Mouse (Mus musculus): ENCODE measurements around the gene Tfcp2.

Gene Tfcp2

DNA sequence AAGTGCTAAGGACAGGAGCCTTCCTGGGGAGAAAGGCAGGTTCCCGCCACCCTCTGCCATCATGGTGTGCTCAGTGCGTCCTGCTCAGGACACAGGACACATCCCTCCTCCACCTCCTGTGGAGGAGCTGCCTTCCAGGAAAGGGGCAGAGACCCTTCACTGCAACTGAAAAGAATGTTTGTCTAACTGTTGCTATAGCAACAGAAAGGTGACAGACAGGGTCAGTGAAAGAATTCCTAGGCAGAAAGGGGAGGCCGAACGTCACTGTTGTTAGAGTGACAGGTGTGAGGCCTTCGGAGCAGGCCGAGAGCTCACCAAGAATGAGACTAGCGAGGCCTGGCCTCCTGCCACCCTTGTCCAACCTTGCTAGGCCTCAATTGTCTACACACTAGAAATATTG, 65.4 kb downstream of the Tfcp2 start:
- DNase-seq (ENCODE audit: low spot score in 2 of 2): no peak

- no peak for DNase-seq (ENCODE audit: low spot score in 2 of 2)
Measured at GRCm38 (mm10) chr15:100485576-100485975, 66.2 kb downstream of the Tfcp2 start.

DNA sequence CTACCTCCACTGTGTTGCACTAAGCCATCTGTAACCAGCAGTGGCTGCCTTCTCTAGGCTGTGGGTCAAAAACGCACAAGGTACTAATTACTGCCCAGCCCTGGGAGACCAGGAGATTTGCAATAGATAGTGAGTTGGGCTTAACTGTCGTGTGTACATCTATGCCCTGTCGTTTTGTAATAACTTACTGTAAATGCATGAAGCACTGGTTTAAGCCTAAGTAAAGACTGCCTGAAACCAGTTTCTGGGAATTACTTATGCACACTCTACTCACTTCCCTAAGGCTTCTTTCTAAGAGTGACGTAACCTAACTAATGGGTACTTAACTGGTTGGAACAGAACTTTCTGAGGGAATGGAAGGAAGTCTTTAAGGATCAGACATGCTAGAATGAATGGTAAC, 72.9 kb downstream of the Tfcp2 start:
- DNase-seq (ENCODE audit: low spot score in 2 of 2): no peak

- no peak for DNase-seq (ENCODE audit: low spot score in 2 of 2)
Measured at GRCm38 (mm10) chr15:100478351-100478750, 73.5 kb downstream of the Tfcp2 start.

DNA sequence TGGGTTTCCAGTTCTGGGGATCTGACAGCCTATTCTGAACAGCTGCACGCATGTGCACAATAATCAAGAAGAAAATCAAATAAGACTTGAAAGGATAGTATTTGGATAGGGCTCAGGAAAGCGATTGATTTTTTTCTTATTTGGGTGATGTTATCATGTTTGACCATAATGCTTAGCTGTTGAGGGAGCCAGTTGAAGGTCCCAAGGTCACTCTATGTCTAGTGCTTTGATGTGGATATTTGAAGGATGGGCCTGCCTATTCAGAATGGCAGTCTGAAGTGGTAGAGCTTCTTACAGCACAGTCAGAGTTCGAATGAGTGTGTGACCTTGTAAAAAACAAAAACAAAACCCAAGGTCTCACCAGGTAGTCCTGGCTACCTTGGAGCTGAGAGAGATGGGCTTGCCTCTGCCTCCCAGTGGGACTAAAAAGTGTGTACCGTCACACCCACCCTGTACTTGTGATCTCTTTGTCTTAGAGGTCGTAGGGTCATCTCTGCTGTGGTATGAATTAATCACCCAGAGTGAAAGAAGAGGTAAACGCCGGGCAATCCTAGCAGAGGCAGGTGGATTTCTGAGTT, 77.8 kb downstream of the Tfcp2 start:
- DNase-seq (ENCODE audit: low spot score in 2 of 2): no peak

GRCm38 (mm10) chr15:100470037-100470436, 81.8 kb downstream of the Tfcp2 start:
- no peak for DNase-seq (ENCODE audit: low spot score in 2 of 2)

DNA sequence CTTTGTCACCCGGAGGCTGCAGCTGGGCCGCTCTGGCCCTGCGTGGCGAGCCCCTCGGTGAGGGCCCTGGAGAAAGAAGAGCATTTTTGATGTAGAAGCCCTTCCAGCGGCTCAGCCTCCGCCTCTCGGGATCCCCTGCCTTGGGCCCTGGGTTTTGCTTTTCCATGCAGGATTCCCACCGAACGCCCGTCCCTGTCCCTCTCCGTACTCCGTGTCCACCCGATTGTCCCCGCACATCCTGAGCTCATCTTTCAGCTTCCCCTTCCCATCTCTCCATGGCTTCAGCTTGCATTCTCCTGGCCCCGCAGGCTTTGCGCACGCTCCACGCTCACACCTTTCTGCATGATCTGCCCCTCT, 82.6 kb downstream of the Tfcp2 start:
- no peak for DNase-seq (ENCODE audit: low spot score in 2 of 2)

DNA sequence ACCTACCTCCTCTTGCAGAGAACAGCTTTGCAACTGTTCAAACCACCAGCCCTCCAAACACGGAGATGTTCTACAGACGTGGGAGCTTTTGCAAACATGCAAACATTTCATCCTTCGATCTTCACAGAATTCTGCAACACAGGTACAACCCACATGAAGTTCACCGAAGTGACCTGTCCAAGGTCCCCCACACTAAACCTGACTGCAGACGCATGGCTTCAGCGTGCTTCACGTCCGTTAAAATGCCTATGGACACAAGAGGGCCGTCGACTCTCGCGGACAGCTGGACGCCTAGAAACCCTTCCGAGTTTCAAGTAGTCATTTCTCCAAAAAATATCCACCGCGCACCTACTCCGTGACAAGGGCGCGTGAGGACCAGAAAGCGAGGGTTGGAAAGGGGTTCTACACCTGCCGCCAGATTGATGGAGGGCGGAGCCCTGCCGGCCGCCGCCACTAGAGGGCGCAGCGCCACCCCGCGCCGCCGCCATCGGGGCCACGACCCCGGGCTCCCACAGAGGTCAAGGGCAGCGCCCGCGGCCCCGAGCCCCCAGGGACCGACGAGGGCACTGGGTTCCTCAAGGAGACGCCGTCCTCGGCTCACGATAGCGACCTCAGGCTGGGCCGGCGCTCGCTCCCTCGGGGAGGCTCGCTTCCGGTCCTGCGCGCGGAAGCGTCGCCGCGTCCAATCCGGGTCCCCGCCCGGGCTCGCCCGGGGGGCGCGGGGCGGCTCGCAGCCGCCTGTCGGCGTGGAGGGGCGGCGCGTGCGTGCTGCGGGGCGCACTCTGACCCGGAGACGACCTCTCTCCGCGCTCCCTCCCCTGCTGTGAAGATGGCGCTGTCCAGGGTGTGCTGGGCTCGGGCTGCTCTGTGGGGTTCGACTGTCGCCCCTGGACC, 83.3 kb downstream of the Tfcp2 start, which contains the start of gene Letmd1:
Letmd1 (plus strand) TSS at position 729 of the 894 bp plus-strand sequence.
- DNase-seq (ENCODE audit: low spot score in 2 of 2): peak; percentile 93 to 95

DNA sequence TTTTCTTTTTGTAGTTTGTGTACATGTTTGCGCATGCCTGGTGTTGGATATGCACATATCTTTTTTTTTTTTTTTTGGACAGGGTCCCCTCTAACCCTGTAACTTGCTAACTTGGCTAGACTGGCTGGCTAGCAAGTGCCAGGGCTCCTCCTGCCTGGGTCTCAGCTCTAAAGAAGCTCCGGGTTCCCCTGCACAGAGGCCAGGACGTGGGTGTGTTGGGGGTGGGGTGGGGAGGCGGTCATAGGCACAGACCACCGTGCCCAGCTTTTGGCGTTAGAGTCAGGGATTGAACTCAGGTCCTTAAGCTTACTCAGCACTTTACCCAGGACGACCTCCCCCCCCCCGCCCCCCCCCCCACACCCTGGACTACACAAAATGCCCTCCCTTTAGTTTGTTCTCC, 84.1 kb downstream of the Tfcp2 start:
- DNase-seq (ENCODE audit: low spot score in 2 of 2): no peak

GRCm38 (mm10) chr15:100465432-100465831, 86.4 kb downstream of the Tfcp2 start:
- DNase-seq (ENCODE audit: low spot score in 2 of 2): no peak

GRCm38 (mm10) chr15:100463712-100464111, 88.1 kb downstream of the Tfcp2 start:
- DNase-seq (ENCODE audit: low spot score in 2 of 2): peak; percentile 80 to 81

DNA sequence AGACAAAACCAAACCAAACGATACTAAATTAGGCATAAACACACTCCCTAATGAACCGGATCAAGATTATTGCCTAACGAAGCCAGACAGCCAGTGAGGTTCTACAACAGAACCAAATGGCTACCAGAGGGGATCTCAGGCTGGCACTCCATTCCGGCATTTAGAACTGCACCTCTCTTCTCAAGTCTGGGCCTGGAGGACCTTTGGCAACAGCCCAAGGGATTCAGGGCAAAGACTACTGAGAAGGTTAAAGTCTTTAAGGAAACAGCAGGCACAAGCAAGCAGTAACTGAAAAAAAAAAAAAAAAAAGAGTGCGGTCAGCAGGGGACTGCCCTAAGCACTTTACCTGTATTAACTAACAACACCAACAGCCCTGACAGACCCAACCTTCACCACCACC, 89.7 kb downstream of the Tfcp2 start:
- DNase-seq (ENCODE audit: low spot score in 2 of 2): no peak

- DNase-seq (ENCODE audit: low spot score in 2 of 2): no peak
Measured at GRCm38 (mm10) chr15:100461646-100462045, 90.2 kb downstream of the Tfcp2 start.

GRCm38 (mm10) chr15:100460942-100461341, 90.9 kb downstream of the Tfcp2 start:
- no peak for DNase-seq (ENCODE audit: low spot score in 2 of 2)

DNA sequence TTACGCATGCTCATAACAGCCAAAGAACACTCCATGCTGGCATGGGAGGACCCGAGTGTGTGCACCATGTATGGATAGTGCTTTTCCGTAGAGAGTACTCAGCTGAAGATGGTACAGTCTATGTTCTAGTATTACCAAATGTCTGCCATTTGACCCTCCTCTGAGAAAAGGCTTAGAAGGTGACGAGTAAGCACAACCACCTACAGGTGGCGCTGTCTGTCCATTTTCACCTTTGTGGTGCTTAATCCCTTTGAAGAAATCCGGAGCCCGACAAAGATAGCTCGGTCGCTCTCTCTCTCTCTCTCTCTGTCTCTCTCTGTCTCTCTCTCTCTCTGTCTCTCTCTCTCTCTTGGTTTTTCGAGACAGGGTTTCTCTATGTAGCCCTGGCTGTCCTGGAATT, 93.8 kb downstream of the Tfcp2 start:
- peak in 1 of 2 experiments; percentile 61 for DNase-seq (ENCODE audit: low spot score in 2 of 2)

GRCm38 (mm10) chr15:100457340-100457739, 94.5 kb downstream of the Tfcp2 start:
- peak; percentile 74 to 82 for DNase-seq (ENCODE audit: low spot score in 2 of 2)

DNA sequence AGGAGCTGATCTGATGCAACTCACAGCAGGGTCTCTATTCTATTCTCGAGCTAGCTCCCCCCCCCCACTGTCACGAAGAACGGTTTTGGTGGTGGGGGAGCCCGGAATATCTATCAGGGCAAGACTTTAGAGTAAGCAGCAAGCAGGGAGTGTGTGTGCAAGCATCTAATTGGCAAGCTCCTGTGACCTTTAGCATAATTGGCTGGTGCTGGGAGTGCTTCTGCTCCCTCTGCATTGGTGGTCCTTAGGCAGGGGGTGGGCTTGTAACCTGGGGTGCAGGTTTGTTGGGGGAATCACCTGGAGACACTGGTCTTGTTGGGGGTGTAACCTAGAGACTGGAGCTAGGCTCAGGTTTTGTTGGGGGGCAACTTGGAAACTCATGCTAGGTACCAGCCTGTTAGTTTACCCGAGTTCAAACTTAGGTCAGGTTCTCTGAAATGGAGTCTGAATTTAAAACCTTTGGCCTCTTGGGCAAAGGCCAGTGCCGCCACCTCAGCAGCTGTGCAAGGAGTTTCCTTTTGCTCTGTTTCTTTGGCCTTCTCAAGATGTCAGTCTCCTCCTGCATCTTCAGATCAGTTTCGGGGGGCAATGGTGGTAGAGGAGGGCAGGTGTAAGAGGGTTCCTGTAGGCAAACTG, 95.3 kb downstream of the Tfcp2 start:
- no peak for DNase-seq (ENCODE audit: low spot score in 2 of 2)

DNA sequence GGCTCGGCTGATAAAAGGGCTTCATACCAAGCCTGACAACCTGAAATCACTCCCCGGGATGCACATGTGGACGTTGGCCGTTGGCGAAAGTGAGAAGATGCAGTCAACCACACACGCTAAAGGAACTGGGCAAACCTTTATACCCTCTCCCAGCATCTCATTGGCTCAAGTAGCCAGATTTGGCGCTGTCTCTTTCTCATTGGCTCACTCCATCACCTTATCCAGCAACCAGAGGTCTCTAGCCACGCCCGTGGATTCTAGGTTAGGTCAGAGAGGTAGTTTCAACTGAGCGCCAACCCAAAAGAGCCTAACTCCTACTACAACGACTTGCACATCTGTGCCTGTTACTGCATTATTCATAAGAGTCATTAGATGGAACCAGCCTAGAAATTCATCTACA, 99.3 kb downstream of the Tfcp2 start:
- no peak for DNase-seq (ENCODE audit: low spot score in 2 of 2)

DNA sequence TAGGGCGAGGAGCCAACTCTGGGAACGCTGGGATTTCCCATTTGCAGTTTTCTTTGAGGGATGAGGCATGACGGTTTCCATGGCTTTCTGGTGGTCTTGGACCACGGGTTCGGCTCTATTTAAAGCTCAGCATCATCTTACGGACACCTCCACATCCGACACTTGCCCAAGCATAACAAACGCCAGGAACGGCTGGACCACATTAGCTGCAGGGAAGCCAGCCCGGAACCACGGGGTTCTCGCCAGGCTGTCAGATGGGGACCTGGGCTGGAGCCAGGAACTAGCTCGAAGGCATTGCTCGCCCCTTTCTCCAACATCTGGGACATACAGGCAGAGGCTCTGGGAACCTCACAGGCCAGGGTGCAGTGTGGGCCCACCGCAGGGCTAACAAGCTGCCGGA, 100.6 kb downstream of the Tfcp2 start:
- peak; percentile 70 to 76 for DNase-seq (ENCODE audit: low spot score in 2 of 2)

DNA sequence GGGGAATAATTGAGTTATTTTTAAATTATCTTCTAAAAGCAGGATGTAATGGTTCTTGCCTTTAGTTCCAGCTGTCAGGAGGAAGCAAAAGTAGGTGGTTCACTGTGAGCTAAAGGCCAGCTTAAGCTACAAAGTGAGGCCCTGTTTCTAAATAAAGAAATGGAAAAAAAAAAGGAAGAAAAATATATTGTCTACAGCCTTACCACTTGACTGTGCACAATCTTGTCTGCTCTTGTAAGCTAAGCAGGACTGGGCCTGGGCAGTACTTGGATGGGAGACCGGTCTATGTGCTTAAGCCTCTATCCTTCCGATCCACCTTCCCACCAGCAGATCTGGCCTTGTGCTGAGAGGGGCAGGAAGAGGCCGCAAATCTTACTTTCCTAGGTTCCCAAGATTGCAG, 102.3 kb downstream of the Tfcp2 start:
- no peak for DNase-seq (ENCODE audit: low spot score in 2 of 2)

DNA sequence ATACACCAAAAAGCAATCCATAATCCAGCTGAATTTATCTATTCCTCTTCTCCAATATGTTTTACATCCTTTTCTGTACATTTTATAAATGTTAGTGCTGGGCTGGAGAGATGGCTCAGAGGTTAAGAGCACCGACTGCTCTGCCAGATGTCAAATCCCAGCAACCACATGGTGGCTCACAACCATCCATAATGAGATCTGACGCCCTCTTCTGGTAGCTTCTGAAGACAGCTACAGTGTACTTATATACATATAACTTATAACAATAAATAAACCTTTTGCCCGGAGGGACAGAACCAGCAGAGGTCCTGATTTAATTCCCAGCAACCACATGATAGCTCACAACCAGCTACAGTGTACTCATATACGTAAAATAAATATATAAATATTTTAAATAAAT, 103.2 kb downstream of the Tfcp2 start:
- no peak for DNase-seq (ENCODE audit: low spot score in 2 of 2)
